Mouse (Mus musculus): Measurements from ENCODE around the gene Rai1.

DNA sequence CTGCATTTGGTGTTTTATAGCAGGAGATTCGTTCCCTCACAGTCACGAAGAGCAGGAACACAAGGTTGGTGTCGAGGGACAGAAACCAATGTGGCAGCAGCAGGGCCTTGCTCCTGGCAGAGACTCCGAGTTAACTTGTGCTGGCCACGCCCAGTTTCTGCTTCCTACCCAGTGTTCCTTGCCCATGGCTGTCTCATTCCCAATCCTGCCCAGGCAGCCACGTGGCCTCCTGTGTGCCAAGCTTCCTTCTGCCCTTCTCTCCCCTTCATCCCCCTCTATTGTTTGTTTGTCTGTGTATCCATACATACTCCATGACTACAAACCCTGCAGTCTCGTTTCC lies 13.4 kb upstream of the Rai1 start:
- TF ChIP-seq CTCF (IDR thresholded peaks at IDR 0.05; ENCODE audit: low read depth) (no peak), EP300 (IDR thresholded peaks at IDR 0.05; ENCODE audit: low read depth) (no peak)
